8 mouse cellular contexts compared by ENCODE assay signal in genomic region chr19:10390099-10390680, GRCm38 (mm10). TPM values are rescaled to one million over a fixed set of nuclear protein-coding genes. Genes with fewer than 3 reads are reported as not detected.
DNase-seq lines count a peak whose midpoint lies in the region; ATAC-seq and TF ChIP-seq lines count a peak whose summit lies in the region.

No protein-coding gene starts in this region.

- no peaks in the 10 kb centered on the region for H3K4me1 ChIP-seq in heart, postnatal 0 days (ENCODE audit: control insufficient read depth, insufficient read depth)
- H3K4me1 ChIP-seq in forebrain, embryonic 16.5 days (replicated peaks; ENCODE audit: control insufficient read depth, insufficient read depth, low read length): peaks cover 29% of the 10 kb centered on the region
- H3K4me1 ChIP-seq in midbrain, embryonic 10.5 days: peaks cover 66% of the 10 kb centered on the region

- no peak overlapping the region for H3K9ac ChIP-seq in heart, postnatal 0 days (replicated peaks; ENCODE audit: low read depth, low read length)
- peak overlapping the region; percentile 81 for H3K9ac ChIP-seq in forebrain, embryonic 16.5 days (replicated peaks; ENCODE audit: low read depth, low read length)

- ATAC-seq in heart, postnatal 0 days (ENCODE audit: insufficient read depth, low read depth): no peak
- no peak for ATAC-seq in forebrain, embryonic 16.5 days

- peaks cover 22% of the 10 kb centered on the region for H3K27me3 ChIP-seq in heart, postnatal 0 days (ENCODE audit: control insufficient read depth, insufficient read depth, low read length)
- H3K27me3 ChIP-seq in forebrain, embryonic 16.5 days (replicated peaks; ENCODE audit: control insufficient read depth, insufficient read depth, low read length): no peaks in the 10 kb centered on the region
- peaks cover 51% of the 10 kb centered on the region for H3K27me3 ChIP-seq in midbrain, embryonic 10.5 days (ENCODE audit: low read depth, poor library complexity, severe bottlenecking)

- DNase-seq in heart, postnatal 0 days (ENCODE audit: low spot score): no peak
- no peak for DNase-seq in heart, adult 11 months
- DNase-seq in cerebellum, adult 8-10 months: peak; percentile 61
- no peak for DNase-seq in midbrain, embryonic 10.5 days (ENCODE audit: low spot score)
- no peak for DNase-seq in right cerebral cortex, adult 2 months (ENCODE audit: low spot score in 2 of 2)
- no peak for DNase-seq in layer of hippocampus, postnatal 14 days (ENCODE audit: low spot score in 2 of 2)
- no peak for DNase-seq in left cerebral cortex, adult 9 months (ENCODE audit: low spot score in 2 of 2)

- no peak overlapping the region for H3K27ac ChIP-seq in heart, postnatal 0 days (ENCODE audit: low read depth)
- H3K27ac ChIP-seq in forebrain, embryonic 16.5 days (ENCODE audit: low read length): no peak overlapping the region
- H3K27ac ChIP-seq in midbrain, embryonic 10.5 days (replicated peaks): peak overlapping the region; percentile 88

- TF ChIP-seq CTCF in heart, postnatal 0 days (IDR thresholded peaks at IDR 0.05; ENCODE audit: low read depth): no peak

- H3K4me3 ChIP-seq in heart, postnatal 0 days (ENCODE audit: low read depth, low read length): peak overlapping the region; percentile 53
- H3K4me3 ChIP-seq in forebrain, embryonic 16.5 days (replicated peaks; ENCODE audit: low read length): peak overlapping the region; percentile 74
- peak overlapping the region; percentile 74 for H3K4me3 ChIP-seq in midbrain, embryonic 10.5 days

- H3K36me3 ChIP-seq in heart, postnatal 0 days (replicated peaks; ENCODE audit: control insufficient read depth, insufficient read depth, low read length): no peaks in the 10 kb centered on the region
- H3K36me3 ChIP-seq in forebrain, embryonic 16.5 days (ENCODE audit: control insufficient read depth, insufficient read depth): no peaks in the 10 kb centered on the region
- no peaks in the 10 kb centered on the region for H3K36me3 ChIP-seq in midbrain, embryonic 10.5 days

- peak overlapping the region; percentile 77 for H3K4me2 ChIP-seq in heart, postnatal 0 days (ENCODE audit: low read depth, low read length)
- peak overlapping the region; percentile 62 for H3K4me2 ChIP-seq in forebrain, embryonic 16.5 days (ENCODE audit: low read length)

- TF ChIP-seq EP300 in heart, postnatal 0 days (IDR thresholded peaks at IDR 0.05; ENCODE audit: low read depth): no peak

- no peaks in the 10 kb centered on the region for H3K9me3 ChIP-seq in heart, postnatal 0 days (replicated peaks; ENCODE audit: control insufficient read depth, low read length)
- H3K9me3 ChIP-seq in forebrain, embryonic 16.5 days (ENCODE audit: control insufficient read depth, low read length): no peaks in the 10 kb centered on the region
- no peaks in the 10 kb centered on the region for H3K9me3 ChIP-seq in midbrain, embryonic 10.5 days (replicated peaks)

- WGBS in heart, postnatal 0 days: 28% methylated on average over 12 of the region's 12 CpGs
- WGBS in forebrain, embryonic 16.5 days: 13% methylated on average over 12 of the region's 12 CpGs
- WGBS in midbrain, embryonic 10.5 days: 12% methylated on average over 12 of the region's 12 CpGs

RNA-seq across cellular contexts. Expression of gene Syt7, which starts 1.3 kb away (rescaled TPM):
- 5.0 and 6.0 TPM in 2 replicates for total RNA-seq in heart, postnatal 0 days (2014; rRNA removed; ENCODE audit: low replicate concordance)
- polyA plus RNA-seq in heart, postnatal 0 days (2015; fragmentation: Nextera tagmentation; extraction: Ambion mirVana): 0.78 and 0.96 TPM in 2 replicates
- 6.9 and 9.7 TPM in 2 replicates for polyA plus RNA-seq in forebrain, embryonic 16.5 days (2015; fragmentation: Nextera tagmentation; extraction: Ambion mirVana)
- polyA plus RNA-seq in midbrain, embryonic 10.5 days (2016; fragmentation: Nextera tagmentation; extraction: Ambion mirVana): 1.6 and 2.2 TPM in 2 replicates
- 100 to 1,000 TPM; 277 to 282 TPM for total RNA-seq in layer of hippocampus, postnatal 14 days (2021)
